Mouse (Mus musculus) ES-Bruce4 (cell line): Measurements from ENCODE around the gene Olfml3. TPM values are rescaled to one million over a fixed set of nuclear protein-coding genes. Genes with fewer than 3 reads are reported as not detected.
A peak's percentile ranks its signal among the peaks of the same experiment; 100 is the strongest.

Source experiments
- H3K27ac ChIP-seq: 2 replicates; pipeline ENCODE4 v1.5.1; 2012; ENCODE audit warnings: low read length, inconsistent platforms; ENCODE audit not compliant: insufficient read depth
- H3K27me3 ChIP-seq: 2 replicates; pipeline ENCODE4 v1.6.1; 2012; ENCODE audit warnings: mild to moderate bottlenecking, low read length, inconsistent platforms; ENCODE audit not compliant: control insufficient read depth, poor library complexity, insufficient read depth, severe bottlenecking
- H3K36me3 ChIP-seq: 2 replicates; pipeline ENCODE4 v1.6.1; 2012; ENCODE audit warnings: inconsistent platforms, mild to moderate bottlenecking, low read length, moderate library complexity; ENCODE audit not compliant: control insufficient read depth, poor library complexity, insufficient read depth, severe bottlenecking
- H3K4me1 ChIP-seq: one replicate; pipeline ENCODE4 v1.8.1; 2011; ENCODE audit warnings: low read length; ENCODE audit not compliant: control insufficient read depth, insufficient read depth
- H3K4me3 ChIP-seq: 2 replicates; pipeline ENCODE4 v1.5.1; 2011; ENCODE audit warnings: low read depth, mild to moderate bottlenecking, low read length
- H3K9ac ChIP-seq: 2 replicates; pipeline ENCODE4 v1.6.1; 2012; ENCODE audit warnings: low read depth, mild to moderate bottlenecking, inconsistent platforms; ENCODE audit not compliant: poor library complexity, severe bottlenecking
- H3K9me3 ChIP-seq: replicated peaks from 2 replicates; pipeline ENCODE4 v1.6.1; 2012; ENCODE audit warnings: mild to moderate bottlenecking, low read length, inconsistent platforms; ENCODE audit not compliant: control insufficient read depth, poor library complexity, insufficient read depth, severe bottlenecking
- CTCF ChIP-seq: IDR thresholded peaks from one replicate; pipeline ENCODE4 v1.8.1; 2011; ENCODE audit warnings: low read depth, low read length
- EP300 ChIP-seq: IDR thresholded peaks from 2 replicates; pipeline ENCODE4 v1.6.1; 2011; ENCODE audit warnings: low read depth, low read length; ENCODE audit not compliant: insufficient read depth
- POLR2A ChIP-seq: IDR thresholded peaks from one replicate; pipeline ENCODE4 v1.8.1; 2011; ENCODE audit warnings: low read length; ENCODE audit not compliant: insufficient read depth
- polyA plus RNA-seq: library from polyadenylated mRNA; stranded (reverse); fragments of >200 nt; gene quantifications from 2 replicates; pipeline ENCODE4 v1.2.4, GENCODE M21; 2011; ENCODE audit warnings: low read depth; ENCODE audit not compliant: missing spikeins, insufficient read depth, insufficient read length

The Olfml3 gene
- polyA plus RNA-seq, 1 experiment: 0.87 TPM

DNA sequence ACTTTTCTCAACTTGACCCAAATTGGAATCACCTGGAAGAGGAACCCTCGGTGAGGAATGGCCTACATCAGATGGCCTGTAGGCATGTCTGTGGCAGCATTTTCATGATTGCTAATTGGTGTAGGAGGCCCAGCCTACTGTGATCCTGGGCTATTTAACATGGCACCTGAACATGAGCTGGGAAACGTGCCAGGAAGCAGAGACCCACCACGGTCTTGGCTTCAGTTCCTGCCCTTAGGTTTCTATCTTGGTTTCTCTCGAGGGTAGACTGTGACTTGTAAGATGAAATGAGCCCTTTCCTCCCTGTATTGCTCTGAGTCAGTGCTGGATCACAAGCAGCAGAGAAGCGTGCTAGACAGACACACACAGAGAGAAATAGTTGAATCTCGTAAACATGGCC is 33.1 kb downstream of the Olfml3 start:
- Histone ChIP-seq H3K9me3 (no peaks in the 10 kb centered on the region), H3K4me3 (no peak overlapping the region), H3K36me3 (no peaks in the 10 kb centered on the region), H3K9ac (no peak overlapping the region), H3K27ac (no peak overlapping the region), H3K4me1 (no peaks in the 10 kb centered on the region), H3K27me3 (no peaks in the 10 kb centered on the region)
- TF ChIP-seq POLR2A (no peak), CTCF (no peak), EP300 (no peak)

DNA sequence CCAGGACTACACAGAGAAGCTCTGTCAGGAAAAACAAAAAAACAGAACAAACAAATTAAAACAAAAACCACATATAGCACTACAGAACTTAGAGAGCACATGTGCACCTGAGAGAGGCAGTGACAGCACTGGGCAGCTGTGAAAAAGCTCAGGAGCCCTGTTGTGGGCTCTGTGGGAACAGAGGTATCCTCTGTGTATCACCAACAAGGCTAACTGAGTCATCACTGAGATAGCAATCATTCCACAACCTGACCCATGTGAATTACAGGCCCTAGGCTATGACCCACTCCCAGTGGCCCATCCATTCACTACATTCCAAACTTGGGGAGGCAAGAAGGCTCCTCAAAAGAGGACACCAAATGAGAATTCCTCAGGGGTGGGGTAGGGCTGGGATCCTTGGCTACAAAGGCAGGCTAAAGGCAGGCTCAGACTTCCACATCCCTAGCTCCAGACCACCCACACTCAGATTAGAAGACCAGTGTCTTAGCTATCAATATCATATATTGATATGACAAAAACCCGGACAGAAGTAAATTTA is 41.3 kb downstream of the Olfml3 start:
- no peak for TF ChIP-seq POLR2A
- no peak for TF ChIP-seq CTCF
- no peak for TF ChIP-seq EP300
- Histone ChIP-seq H3K27ac (no peak overlapping the region), H3K36me3 (no peaks in the 10 kb centered on the region), H3K9ac (no peak overlapping the region), H3K27me3 (no peaks in the 10 kb centered on the region), H3K4me3 (no peak overlapping the region), H3K9me3 (no peaks in the 10 kb centered on the region), H3K4me1 (no peaks in the 10 kb centered on the region)

DNA sequence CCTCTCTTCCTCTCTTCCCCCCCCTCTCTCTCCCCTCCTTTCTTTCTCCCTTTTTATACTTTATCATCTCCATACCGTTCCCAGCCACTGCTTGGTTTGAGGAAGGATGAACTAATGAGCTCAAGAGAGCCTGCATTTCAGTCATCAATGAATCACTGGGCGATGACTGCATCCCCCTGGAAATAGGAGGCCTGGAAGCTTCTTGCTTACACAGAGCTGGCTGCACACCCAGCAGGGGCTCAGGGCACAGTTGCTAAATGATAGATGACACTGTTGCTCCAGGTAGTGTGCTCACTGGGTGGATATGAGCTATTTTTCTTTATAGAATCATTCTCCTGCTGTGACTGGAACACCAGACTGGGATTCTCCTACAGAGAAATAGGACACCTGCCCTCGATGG is 42.2 kb downstream of the Olfml3 start:
- no peak overlapping the region for H3K9ac ChIP-seq
- H3K27ac ChIP-seq: no peak overlapping the region
- TF ChIP-seq CTCF (no peak), POLR2A (no peak), EP300 (no peak)

DNA sequence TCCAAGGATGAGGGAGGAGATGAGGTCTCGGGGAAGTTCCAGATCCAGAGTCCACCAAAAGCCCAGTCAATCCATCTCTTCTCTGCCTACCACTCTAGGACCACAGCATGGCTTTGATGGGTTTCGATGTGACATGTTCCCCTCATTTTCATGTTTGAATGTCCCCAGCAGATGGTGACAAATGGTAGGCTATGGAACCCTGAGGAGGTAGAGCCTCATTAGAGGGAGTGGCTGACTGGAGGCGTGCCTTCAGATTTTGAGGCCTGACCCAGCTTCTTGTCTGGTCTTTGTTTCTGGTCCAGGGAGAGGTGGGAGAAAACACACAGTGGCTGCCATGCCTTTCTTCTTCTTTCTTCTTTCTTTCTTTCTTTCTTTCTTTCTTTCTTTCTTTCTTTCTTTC is 47.3 kb downstream of the Olfml3 start:
- Histone ChIP-seq H3K4me3 (no peak overlapping the region), H3K27ac (no peak overlapping the region), H3K4me1 (no peaks in the 10 kb centered on the region), H3K9ac (no peak overlapping the region), H3K36me3 (no peaks in the 10 kb centered on the region), H3K27me3 (no peaks in the 10 kb centered on the region), H3K9me3 (no peaks in the 10 kb centered on the region)
- TF ChIP-seq EP300 (no peak), POLR2A (no peak), CTCF (no peak)

More for the DNA sequence above, 42.2 kb downstream of the Olfml3 start:
- H3K4me1 ChIP-seq: no peaks in the 10 kb centered on the region
- H3K27me3 ChIP-seq: no peaks in the 10 kb centered on the region
- H3K9me3 ChIP-seq: no peaks in the 10 kb centered on the region
- H3K36me3 ChIP-seq: no peaks in the 10 kb centered on the region
- H3K4me3 ChIP-seq: no peak overlapping the region

DNA sequence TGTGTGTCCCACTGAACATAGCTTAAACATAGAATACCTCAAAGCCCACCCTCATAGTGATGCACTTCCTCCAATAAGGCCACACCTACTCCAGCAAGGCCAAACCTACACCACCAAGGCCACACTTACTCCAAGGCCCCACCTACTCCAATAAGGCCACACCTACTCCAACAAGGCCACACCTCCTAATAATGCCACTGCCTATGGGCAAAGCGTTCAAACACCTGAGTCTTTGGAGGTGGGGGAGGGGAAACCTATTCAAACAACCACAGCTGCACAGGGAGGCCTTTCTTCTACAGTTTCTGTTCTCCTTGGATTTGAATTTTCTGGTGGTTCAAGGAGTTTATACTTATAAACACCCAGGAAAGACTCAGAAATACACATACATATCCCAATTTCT is 48.8 kb downstream of the Olfml3 start:
- no peaks in the 10 kb centered on the region for H3K27me3 ChIP-seq
- no peak overlapping the region for H3K9ac ChIP-seq
- no peaks in the 10 kb centered on the region for H3K4me1 ChIP-seq
- TF ChIP-seq CTCF (no peak), POLR2A (no peak), EP300 (no peak)
- H3K9me3 ChIP-seq: no peaks in the 10 kb centered on the region
- H3K27ac ChIP-seq: no peak overlapping the region
- H3K4me3 ChIP-seq: no peak overlapping the region
- no peaks in the 10 kb centered on the region for H3K36me3 ChIP-seq

DNA sequence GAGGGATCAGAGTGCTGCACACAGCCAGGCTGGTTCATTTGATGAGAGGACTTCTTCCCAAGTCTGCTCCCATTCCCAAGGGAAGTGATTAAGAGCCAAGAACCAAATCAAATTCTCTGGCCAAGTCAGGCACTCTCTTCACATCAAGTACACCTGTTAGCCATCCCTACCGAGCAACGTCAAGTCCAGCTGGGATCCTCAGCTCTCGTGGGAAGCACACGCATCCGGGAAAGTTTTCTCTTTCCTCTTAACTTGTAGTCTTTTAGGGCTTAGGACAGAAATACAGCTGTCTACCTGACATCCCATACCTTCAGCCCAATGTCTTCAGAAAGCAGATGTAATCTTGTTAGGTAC is 53.9 kb downstream of the Olfml3 start:
- no peak overlapping the region for H3K9ac ChIP-seq
- H3K27me3 ChIP-seq: no peaks in the 10 kb centered on the region
- peaks cover 9% of the 10 kb centered on the region for H3K4me1 ChIP-seq
- TF ChIP-seq POLR2A (no peak), EP300 (no peak), CTCF (no peak)
- no peaks in the 10 kb centered on the region for H3K36me3 ChIP-seq
- no peak overlapping the region for H3K4me3 ChIP-seq
- H3K9me3 ChIP-seq: peaks cover 7% of the 10 kb centered on the region
- peak overlapping the region; percentile 43 for H3K27ac ChIP-seq
